Mouse (Mus musculus): ENCODE data around the gene Bub3.

GRCm38 (mm10) chr7:131544871-131545270 is 15.2 kb upstream of the Bub3 start:
- TF ChIP-seq CTCF (conservative IDR thresholded peaks at IDR 0.05; ENCODE audit: low read length), result no peak
- no peak for TF ChIP-seq NANOG (IDR thresholded peaks at IDR 0.05; ENCODE audit: borderline replicate concordance, low read length)
- TF ChIP-seq POU5F1 (IDR thresholded peaks at IDR 0.05; ENCODE audit: borderline replicate concordance, low read length), result no peak

Measured in E14TG2a.4 (cell line).